Mouse (Mus musculus) layer of hippocampus, adult 9-10 months (tissue): Measurements from ENCODE around the gene Vmn1r93.
"Not testable (repeated sequence)": the region's sequence is repeated elsewhere in the genome, so short reads cannot be mapped to it uniquely, and the experiment has no call there.

ENCODE experiments used
- DNase-seq: peaks from one replicate; pipeline ENCODE4 v3.0.0; 2022; ENCODE audit warnings: low spot score

Gene Vmn1r93

GRCm38 (mm10) chr7:20138988-20139387 lies at the start of gene Vmn1r93:
Gene Vmn1r93, minus strand, starts transcription at chr7:20139088.
- DNase-seq = not testable (repeated sequence)

- not testable (repeated sequence) for DNase-seq
Measured at GRCm38 (mm10) chr7:20168277-20168676, 29.4 kb upstream of the Vmn1r93 start, which contains the start of gene Vmn1r94. Gene Vmn1r94, minus strand, starts transcription at chr7:20168377.

GRCm38 (mm10) chr7:20122479-20122878 lies 16.4 kb downstream of the Vmn1r93 start, which contains the start of gene Gm16442:
Gene Gm16442, minus strand, starts transcription at chr7:20122579.
- DNase-seq = not testable (repeated sequence)

- not testable (repeated sequence) for DNase-seq
Measured at GRCm38 (mm10) chr7:20099380-20099779, 39.5 kb downstream of the Vmn1r93 start, which contains the start of gene Vmn1r91. Gene Vmn1r91, plus strand, starts transcription at chr7:20099680.
